Mouse (Mus musculus) spleen, adult 2 months (tissue): ENCODE results near the gene Tcea2. TPM values are rescaled to one million over a fixed set of nuclear protein-coding genes. Genes with fewer than 3 reads are reported as not detected.

Experiments
- DNase-seq, 2 experiments: peaks; one replicate each; pipeline versions ENCODE4 v3.0.0 to v3.0.0-alpha.2; 2012 to 2021; ENCODE audit warnings: low spot score in 2 of 2, low read depth in 1 of 2
- H3K27ac ChIP-seq: fragments of 200-500 bp; 2 replicates; pipeline ENCODE4 v1.5.1; 2012; ENCODE audit warnings: low read length, inconsistent platforms; ENCODE audit not compliant: insufficient read depth
- H3K27me3 ChIP-seq: fragments of 200-500 bp; 2 replicates; pipeline ENCODE4 v1.6.1; 2012; ENCODE audit warnings: mild to moderate bottlenecking, moderate library complexity, low read length, inconsistent platforms; ENCODE audit not compliant: control insufficient read depth, insufficient read depth
- H3K36me3 ChIP-seq: fragments of 200-500 bp; 2 replicates; pipeline ENCODE4 v1.6.1; 2012; ENCODE audit warnings: mild to moderate bottlenecking, low read length, inconsistent platforms; ENCODE audit not compliant: control insufficient read depth, insufficient read depth
- H3K4me1 ChIP-seq: fragments of 200-500 bp; 2 replicates; pipeline ENCODE4 v1.6.1; 2011; ENCODE audit warnings: inconsistent platforms; ENCODE audit not compliant: control insufficient read depth, insufficient read depth, insufficient read length
- H3K4me3 ChIP-seq: fragments of 200-500 bp; 2 replicates; pipeline ENCODE4 v1.5.1; 2011; ENCODE audit warnings: mild to moderate bottlenecking, inconsistent platforms; ENCODE audit not compliant: insufficient read depth, insufficient read length; ENCODE audit errors: extremely low read depth
- CTCF ChIP-seq: fragments of 200-500 bp; IDR thresholded peaks from 2 replicates; pipeline ENCODE4 v1.5.1; 2011; ENCODE audit warnings: mild to moderate bottlenecking, inconsistent platforms; ENCODE audit not compliant: insufficient read depth, insufficient read length, insufficient replicate concordance; ENCODE audit errors: extremely low read depth
- POLR2A ChIP-seq: fragments of 200-500 bp; IDR thresholded peaks from 2 replicates; pipeline ENCODE4 v1.6.1; 2011; ENCODE audit warnings: low read depth, low read length, inconsistent platforms
- WGBS: fragments of 180-500 bp; shearing (Covaris S2); methylation state at CpG from one replicate; pipeline ENCODE4 v1.1.7; 2018; 5-methylcytosine and 5-hydroxymethylcytosine counted together
- polyA plus RNA-seq: library from polyadenylated mRNA; depleted of rRNA; stranded (reverse); fragments of >200 nt; gene quantifications from 2 replicates; pipeline ENCODE4 v1.2.3, GENCODE M21; 2012

Tcea2 gene
- polyA plus RNA-seq, 1 experiment, result 17.1 TPM

GRCm38 (mm10) chr2:181691083-181691482 lies 11.0 kb downstream of the Tcea2 start:
- peaks cover 17% of the 10 kb centered on the region for H3K36me3 ChIP-seq
- 71% methylated on average over 6 of the region's 6 CpGs for WGBS
- peak overlapping the region; percentile 50; the same call in 1 of the 2 replicates for H3K4me3 ChIP-seq
- H3K27ac ChIP-seq, result 0 out of 2 replicates have a peak overlapping the region, but pooled peaks have one; percentile 50
- peaks cover 34% of the 10 kb centered on the region; the same call in 1 of the 2 replicates for H3K4me1 ChIP-seq
- no peak for DNase-seq
- H3K27me3 ChIP-seq, result no peaks in the 10 kb centered on the region
- no peak for TF ChIP-seq CTCF
- TF ChIP-seq POLR2A, result no peak

GRCm38 (mm10) chr2:181691571-181691970 lies 11.5 kb downstream of the Tcea2 start:
- TF ChIP-seq CTCF (no peak), POLR2A (no peak)
- Histone ChIP-seq H3K27me3 (no peaks in the 10 kb centered on the region), H3K36me3 (peaks cover 17% of the 10 kb centered on the region), H3K27ac (peak overlapping the region; percentile 98), H3K4me1 (peaks cover 34% of the 10 kb centered on the region; the same call in 1 of the 2 replicates), H3K4me3 (peak overlapping the region; percentile 50)
- peak in 1 of 2 experiments; percentile 47 for DNase-seq
- 19% methylated on average over 4 of the region's 4 CpGs for WGBS

DNA sequence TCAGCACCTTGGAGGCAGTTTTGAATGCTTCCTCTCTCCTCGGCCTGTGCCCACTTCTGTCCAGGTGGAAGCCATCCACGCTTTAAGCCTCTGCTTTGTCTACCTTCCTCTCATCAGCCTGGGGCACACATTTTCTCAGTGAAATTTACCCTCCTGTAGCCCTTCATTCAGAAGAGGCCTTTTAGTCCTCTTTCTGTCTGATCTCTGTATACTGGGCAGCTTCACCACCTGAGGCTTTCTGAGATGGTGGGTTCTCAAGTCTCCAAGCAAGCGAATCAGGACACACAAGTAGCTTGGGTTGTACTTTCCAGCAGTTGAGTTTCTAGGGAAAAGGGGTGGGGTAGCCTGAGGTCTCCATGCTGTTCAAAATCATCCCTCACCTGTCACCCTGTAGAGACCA lies 12.2 kb downstream of the Tcea2 start:
- Histone ChIP-seq H3K4me1 (peaks cover 34% of the 10 kb centered on the region; the same call in 1 of the 2 replicates), H3K27me3 (no peaks in the 10 kb centered on the region), H3K4me3 (peak overlapping the region; percentile 78; the same call in 1 of the 2 replicates), H3K27ac (peak overlapping the region; percentile 98), H3K36me3 (peaks cover 15% of the 10 kb centered on the region)
- TF ChIP-seq CTCF (no peak), POLR2A (no peak)
- DNase-seq, result no peak
- WGBS, result 58% methylated on average over 3 of the region's 3 CpGs

GRCm38 (mm10) chr2:181693339-181694280 lies 13.5 kb downstream of the Tcea2 start, which contains the start of gene Rgs19:
Gene Rgs19 (minus strand): TSS chr2:181693977.
- under 1% methylated on average over 75 of the region's 75 CpGs for WGBS
- Histone ChIP-seq H3K27me3 (no peaks in the 10 kb centered on the region), H3K4me1 (peaks cover 34% of the 10 kb centered on the region; the same call in 1 of the 2 replicates), H3K4me3 (peak within 1 kb of the TSS; percentile 78), H3K27ac (peak within 1 kb of the TSS; percentile 98), H3K36me3 (peaks cover 12% of the 10 kb centered on the region)
- DNase-seq, result peak; percentile 81 to 89
- TF ChIP-seq CTCF, result no peak
- peak; percentile 37 for TF ChIP-seq POLR2A

GRCm38 (mm10) chr2:181694581-181694980 lies 14.5 kb downstream of the Tcea2 start:
- H3K36me3 ChIP-seq, result peaks cover 4% of the 10 kb centered on the region; the same call in 1 of the 2 replicates
- TF ChIP-seq CTCF, result no peak
- no peak for TF ChIP-seq POLR2A
- no peaks in the 10 kb centered on the region for H3K27me3 ChIP-seq
- H3K27ac ChIP-seq, result no peak overlapping the region
- H3K4me1 ChIP-seq, result peaks cover 31% of the 10 kb centered on the region; the same call in 1 of the 2 replicates
- 82% methylated on average over 3 of the region's 3 CpGs for WGBS
- no peak overlapping the region for H3K4me3 ChIP-seq
- no peak for DNase-seq

DNA sequence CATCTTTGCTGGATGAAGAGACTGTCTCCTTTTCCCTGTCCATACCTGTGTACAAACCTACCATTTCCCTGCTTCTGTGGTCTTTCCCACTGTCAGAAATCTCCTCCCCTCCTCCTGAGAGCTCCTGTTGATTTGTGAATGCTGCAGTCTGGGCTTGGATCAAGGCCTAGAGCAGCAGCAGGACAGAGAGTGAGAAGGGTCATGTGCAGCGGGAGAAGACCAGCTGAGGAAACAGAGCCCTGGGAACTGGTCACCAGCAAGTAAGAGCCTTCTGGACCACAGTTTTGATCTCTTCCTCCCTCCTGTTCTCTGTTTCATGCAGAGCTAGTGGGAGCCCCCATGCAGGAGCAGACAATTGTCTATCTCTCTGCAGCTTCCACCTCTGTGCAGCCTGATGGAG lies 15.7 kb downstream of the Tcea2 start:
- 79% methylated on average over 1 of the region's 1 CpGs for WGBS
- Histone ChIP-seq H3K27ac (no peak overlapping the region), H3K27me3 (no peaks in the 10 kb centered on the region), H3K36me3 (peaks cover 1% of the 10 kb centered on the region; the same call in 1 of the 2 replicates), H3K4me1 (peaks cover 19% of the 10 kb centered on the region; the same call in 1 of the 2 replicates), H3K4me3 (no peak overlapping the region)
- DNase-seq, result no peak
- TF ChIP-seq POLR2A (no peak), CTCF (no peak)
